Mouse (Mus musculus) thymus, postnatal 14 days (tissue): ENCODE data around the gene Capn1.
A peak's percentile ranks its signal among the peaks of the same experiment; 100 is the strongest.
"Not testable (repeated sequence)": the region's sequence is repeated elsewhere in the genome, so short reads cannot be mapped to it uniquely, and the experiment has no call there.

Source experiments
- DNase-seq: peaks from one replicate; pipeline ENCODE4 v3.0.0; 2021

The Capn1 gene

DNA sequence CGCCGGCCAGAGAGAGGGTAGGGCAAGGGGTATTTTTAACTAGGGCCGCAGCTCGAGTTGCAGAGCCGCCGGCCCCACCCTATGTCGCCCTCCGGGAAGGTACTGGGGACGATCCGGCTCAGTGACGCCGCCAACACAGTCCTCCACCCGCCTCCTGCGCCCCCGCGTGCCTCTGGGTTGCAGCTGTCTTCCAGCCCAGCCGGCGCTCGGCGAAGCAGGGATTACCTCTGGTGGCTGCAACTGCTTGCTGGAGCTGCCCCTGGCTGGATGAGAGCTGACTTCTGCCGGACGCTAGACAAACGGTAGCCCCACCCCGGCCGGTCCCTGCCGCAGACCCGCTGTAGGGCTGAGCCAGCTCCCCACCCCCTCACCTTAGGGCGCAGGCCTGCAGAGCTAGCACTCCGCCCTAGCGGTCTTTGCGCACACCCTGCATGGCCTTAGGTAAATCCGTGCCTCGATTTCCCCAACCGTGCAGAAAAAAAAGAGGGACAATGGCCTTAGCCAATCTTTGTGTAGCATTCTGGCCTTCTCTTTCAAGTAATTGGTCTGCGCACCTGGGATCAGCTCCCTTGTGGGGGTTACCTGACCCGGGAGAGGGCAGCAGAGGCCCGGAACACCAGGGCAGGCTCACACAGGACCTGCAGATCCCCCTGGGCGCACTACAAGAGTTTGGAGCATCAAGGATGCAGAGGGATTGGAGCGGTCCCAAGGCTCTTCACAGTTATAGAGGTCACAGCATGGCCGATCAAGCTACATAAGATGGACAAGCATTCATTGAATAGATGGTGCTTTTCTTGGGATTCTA, at the start of gene Capn1:
Gene Capn1 (minus strand): TSS at position 387 of the 805 bp plus-strand sequence.
- DNase-seq = peak; percentile 90

DNA sequence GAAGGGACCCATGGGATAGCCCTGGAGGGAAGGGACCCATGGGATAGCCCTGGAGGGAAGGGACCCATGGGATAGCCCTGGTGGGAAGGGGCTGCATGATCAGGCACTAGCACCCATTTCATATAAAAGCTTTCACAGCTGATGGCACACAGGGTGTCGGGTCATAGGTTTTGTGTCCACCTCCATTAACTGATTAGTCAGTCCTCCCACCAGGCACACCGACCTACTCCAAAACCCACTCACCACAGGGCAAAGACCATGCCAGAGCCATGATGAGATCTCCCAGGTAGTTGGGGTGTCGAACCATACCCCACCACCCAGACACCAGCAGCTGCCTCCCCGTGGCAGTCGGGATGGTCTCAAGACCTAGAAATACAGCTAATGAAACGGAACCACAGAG, 47.4 kb upstream of the Capn1 start:
- no peak for DNase-seq

DNA sequence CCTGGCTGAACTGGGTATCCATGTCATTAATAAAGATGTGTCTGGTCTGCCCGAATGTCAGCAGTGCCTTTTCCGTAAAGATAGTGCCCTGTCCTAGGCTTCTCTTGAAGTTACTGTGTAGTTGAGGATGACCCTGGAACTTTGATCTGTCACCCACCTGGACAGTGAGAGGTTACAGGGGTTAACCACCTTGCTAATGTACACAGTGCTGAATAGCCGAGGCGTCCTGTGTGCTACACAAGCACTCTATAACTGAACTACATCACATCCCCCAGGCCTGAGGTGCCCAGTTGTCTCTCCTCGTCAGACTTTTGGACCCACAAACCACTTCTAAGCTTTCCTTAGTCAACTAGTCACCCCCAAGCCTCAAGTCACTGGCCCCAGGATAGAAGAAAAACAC, 46.7 kb upstream of the Capn1 start:
- DNase-seq = no peak

DNA sequence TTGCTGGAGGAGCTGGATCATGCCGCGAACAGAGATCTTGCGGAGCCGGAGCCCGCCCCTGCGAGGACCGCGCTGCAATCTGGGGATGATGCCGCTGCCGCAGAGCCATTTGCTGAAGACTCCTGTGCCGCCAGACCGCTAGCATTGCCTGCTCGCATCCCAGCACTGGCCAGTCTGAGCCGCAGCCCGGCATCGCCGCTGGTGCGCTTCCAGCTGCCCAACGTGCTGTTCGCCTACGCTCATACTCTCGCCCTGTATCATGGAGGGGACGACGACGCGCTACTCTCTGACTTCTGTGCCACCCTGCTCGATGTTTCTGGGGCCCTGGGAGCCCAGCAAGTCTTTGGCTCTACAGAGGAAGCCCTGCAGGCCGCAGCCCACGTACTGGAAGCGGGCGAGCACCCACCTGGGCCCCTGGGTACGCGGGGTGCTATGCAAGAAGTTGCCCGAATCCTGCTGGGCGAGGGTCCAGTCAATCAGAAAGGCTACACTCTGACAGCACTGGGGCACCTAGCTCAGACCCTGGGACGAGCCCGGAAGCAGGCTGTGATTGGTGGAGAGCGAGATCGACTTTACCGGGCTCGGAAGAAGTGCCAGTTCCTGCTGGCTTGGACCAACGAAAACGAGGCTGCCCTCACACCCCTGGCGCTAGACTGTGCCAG, 46.1 kb upstream of the Capn1 start:
- DNase-seq = peak; percentile 77

DNA sequence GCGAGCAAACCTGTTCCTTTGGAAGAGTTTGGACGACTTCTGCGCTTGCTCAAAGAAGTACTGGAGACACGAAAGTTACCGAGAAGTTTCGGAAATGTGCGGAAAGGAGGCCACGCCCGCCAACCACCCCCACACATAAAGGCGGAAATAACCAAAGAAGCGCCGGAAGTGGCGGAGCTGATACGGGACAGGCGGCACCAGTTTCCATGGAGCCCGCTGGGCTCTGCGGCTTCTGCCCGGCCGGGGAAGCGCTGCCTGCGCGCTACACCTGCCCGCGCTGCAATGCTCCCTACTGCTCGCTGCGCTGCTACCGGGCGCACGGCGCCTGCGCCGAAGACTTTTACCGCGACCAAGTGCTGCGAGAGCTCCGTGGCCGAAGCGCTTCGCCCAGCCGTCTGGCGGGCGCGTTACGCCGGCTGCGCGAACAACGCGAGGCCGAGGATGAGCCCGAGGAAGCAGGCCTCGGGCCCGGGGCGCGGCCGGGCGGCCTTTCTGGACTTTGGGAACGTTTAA, 45.4 kb upstream of the Capn1 start, which contains the start of gene Znhit2:
Gene Znhit2 (plus strand): TSS at position 172 of the 513 bp plus-strand sequence.
- DNase-seq = peak; percentile 95

DNA sequence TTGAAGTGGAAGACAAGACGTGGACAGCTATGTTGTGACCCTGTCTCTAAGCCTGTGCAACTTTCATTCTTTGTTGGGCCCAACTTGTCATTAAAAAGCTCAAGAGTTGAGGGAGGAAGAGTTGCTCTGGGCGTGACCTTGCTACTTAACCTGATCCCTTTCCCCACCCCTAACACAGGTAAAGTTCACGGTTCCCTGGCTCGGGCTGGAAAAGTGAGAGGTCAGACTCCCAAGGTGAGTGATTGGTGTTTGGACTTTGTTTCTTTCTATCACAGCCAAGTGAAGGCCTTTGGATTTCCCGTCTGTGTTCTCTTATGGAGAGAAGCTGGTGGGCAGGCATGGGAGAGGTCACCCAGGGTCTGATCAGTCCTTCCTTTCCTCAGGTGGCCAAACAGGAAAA, 43.3 kb upstream of the Capn1 start:
- DNase-seq = no peak

DNA sequence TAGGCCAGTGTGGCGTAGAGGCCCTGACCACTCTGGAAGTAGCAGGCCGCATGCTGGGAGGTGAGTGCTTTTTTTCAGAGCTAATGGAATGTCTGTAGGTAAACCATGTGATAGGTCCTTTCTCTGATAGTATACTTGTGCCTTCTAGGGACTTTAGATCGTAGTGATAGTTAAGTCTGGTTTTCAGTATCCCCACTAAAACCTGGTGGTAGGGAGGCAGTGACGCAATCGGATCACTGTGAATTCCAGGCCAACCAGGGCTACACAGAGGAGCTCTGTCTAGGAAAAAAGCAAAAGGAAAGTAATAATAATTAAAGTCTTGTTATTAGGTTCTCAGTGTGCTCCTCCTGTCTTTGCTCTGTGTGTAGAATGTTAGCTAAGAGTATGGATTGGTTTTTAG, 42.8 kb upstream of the Capn1 start:
- no peak for DNase-seq

DNA sequence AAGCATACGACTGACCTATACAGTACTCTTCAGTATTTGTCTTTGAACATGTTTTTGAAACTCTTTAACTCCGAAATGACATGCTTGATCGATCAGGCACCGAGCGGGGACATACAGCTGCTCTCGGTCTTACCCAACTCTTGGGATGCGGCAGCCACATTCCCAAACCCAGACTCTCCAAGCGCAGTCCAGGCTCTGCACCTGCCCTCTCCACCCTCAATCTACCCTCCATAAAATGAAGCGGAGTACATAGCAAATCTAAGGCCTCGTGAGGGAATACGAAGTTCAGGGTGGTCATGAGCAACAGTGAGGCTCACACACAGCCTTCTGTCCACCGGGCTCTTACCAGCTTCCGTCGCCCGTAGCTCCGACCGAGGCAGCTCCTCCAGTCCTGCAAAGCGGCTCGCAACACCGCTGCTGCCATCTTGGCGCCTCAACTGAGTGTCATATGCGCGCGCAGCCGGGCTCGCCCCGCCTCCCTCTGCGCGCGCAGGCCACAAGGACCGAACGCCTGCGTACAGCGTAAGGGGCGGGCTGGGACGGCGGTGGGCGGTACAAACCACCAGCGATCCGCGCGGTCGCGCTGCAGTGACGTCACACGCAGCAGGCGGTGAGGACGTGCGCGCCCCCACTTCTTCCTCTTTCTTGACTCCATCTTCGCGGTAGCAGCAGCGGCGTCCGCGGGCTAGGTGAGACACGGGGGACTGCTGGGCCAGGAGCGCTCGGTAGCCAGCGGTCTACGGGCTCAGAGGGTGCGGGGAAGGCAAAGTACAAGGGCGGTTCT, 41.8 kb upstream of the Capn1 start, which contains the start of the genes Mrpl49 and Fau:
Gene Mrpl49 (minus strand): TSS at position 473 of the 784 bp plus-strand sequence.
Gene Fau (plus strand): TSS at position 532 of the 784 bp plus-strand sequence.
- DNase-seq = peak; percentile 99

DNA sequence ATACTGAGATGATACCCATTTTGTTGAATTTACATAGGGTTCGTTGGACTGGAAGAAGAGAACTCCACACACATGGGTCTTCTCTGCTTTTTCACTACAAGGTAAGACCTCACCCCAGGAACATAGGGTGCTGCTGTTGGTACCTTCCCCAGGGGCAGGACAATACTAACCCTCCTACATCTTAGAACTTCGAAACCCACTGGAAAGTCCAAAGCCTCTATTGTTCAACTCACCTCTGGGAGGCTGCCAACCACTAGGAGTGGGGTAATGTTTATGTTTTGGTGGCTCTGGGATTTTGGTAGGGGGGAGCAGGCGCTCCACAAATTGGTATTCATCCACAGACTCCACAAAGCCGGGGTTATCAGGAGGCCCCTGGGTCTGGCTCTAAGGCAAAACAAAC, 41.0 kb upstream of the Capn1 start:
- no peak for DNase-seq

DNA sequence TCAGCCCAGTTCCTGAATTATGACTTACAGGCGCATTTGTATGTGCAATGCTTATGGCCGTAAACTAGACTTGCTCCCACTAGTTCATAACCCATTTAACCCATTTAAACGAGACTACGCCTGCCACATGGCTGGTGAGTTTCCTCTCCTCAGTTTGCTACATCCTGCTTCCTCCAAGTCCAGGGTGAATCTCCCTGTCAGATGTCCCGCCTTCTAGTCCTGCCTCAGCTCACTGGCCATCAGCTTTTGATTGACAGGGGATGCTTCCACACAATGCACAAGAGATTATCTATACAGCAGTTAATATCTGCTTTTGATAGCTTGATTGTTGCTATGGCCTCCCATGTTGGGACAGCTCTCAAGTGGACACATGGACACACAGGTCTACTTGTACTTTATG, 38.6 kb upstream of the Capn1 start:
- DNase-seq = no peak

DNA sequence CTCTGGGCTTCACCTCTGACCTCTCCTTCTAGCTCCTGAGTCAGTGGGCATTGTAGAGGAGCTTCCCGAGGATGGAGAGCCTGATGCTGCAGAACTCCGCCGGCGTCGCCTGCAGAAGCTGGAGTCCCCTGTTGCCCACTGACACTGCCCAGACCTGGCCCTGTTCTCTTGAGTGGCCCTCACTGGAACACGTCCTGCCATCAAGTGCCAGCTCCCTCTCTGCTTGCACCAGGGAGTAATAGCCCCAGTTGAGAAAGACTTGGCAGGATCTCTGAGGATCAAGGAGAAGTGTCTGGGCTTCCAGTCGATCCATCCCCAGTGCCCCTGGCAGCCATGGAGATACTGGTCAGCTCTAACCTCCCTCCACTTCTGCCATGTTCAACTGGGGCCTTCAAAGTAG, 36.8 kb upstream of the Capn1 start:
- no peak for DNase-seq

DNA sequence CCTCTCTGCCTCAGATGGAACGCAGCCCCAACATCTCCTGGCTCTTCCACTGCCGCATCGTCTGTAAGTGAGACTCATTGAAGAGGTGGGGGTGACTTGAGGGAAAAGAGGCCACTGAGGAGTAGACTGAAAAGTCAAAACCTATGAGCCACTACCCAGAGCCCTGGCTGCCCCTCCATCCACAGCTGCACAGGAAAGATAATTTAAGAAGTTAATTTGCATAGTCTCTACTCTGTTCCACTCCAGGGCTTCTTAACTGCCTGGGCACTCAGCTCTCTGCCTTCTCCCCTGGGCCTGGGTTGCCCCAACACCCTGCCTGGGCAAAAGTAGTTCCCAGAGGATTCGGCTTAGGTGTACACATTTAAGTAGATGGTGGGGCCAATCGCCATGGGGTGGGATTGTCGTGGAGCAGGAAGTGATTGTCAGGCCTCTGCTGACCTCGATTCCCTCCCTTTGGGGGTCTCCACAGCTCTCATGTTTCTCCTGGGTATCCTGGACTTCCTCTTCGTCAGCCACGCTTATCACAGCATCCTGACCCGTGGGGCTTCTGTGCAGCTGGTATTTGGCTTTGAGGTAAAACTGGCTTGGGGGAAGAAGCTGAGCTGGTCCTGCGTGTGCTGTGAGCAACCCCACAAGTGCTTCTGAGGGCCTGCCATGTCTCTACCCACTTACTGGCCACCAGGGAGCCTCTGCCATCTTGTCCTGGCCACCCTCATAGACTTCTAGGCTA, 33.1 kb upstream of the Capn1 start:
- DNase-seq = no peak

DNA sequence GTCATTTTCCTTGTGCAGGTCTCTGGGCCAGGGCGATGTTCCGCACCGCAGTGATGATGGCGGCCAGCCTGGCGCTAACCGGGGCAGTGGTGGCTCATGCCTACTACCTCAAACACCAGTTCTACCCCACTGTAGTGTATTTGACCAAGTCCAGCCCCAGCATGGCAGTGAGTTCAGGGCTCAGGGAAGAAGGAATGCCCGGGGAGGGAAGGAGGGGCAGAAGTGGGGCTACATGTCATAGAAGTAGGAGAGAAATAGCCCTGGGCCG, 32.1 kb upstream of the Capn1 start:
- DNase-seq = no peak

DNA sequence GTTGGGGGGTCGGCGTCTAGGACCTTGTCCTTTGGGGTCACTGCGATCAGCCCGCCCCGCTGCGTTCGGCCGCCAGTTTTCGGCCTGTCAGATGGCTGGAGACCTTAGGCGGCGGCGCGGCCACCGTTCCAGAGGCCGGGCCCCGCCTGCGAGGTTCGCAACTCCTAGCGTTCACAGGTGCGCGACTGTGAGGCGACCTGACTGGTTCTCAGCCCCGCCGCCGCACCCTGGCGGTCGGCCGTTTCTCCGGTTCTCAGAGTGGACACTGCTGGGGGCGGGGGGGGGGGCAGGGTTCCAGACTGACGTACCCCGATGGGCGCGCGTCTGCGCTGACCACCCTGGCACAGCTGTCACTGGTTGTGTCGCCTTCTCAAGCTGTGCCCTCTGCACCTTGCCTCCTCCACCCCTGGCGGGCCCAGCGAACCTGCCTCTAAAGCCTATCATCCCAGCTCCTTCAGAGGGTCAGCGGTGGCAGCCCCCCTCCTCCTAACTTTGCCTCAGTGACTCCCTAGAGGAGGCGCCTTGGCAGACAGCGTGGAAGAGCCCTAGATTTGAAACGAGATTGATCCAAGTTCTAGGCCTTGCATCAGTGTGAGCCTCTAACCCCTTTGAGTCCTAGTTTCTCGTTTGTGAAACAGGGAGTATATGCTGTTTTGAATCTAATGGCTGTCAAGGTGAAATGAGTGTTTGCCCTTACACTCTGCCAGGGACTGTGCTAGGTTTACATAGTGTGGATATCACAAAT, 31.6 kb upstream of the Capn1 start:
- DNase-seq = no peak

DNA sequence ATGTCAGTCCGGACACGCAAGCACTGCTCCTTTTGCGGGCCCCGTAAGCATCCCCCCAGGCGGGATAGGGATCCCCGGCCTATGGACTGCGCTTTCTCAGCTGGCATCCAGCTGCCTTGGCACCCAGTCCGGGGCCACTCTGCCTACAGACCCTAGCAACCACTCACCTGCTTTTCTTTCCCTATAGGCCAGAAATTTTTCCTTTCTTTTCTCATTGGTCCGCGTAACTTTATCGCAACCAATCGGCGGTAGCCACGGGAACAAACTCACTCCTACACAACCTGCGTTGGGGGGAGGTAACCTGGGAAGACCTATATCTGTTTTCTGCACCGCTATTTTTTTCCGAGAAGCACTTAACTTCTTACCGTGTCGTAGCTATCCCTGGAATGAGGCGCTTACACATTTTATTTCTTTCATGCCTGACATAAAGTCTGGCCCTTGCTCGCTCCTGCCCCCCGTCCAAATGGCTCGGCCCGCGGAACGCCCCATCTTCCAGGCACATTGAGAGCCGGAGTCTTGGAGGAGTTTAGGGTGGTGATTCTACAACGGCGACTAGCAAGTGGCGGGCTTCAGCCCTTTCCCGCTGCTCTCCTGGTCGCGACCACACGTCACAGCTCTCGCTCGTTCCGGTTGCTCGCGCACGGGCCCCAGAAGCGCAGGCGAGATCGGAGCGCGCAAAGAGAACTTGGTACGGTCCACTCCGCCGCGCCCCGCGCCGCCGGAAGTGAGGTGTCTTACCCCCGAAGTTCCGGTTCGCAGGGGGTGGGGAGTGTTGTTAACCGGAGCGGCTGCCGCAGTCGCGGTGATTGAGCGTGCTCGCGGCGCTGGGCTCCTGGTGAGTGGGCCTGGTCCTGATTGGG, 30.8 kb upstream of the Capn1 start, which contains the start of gene Syvn1:
Gene Syvn1 (plus strand): TSS at position 283 of the 860 bp plus-strand sequence.
- peak; percentile 92 for DNase-seq

DNA sequence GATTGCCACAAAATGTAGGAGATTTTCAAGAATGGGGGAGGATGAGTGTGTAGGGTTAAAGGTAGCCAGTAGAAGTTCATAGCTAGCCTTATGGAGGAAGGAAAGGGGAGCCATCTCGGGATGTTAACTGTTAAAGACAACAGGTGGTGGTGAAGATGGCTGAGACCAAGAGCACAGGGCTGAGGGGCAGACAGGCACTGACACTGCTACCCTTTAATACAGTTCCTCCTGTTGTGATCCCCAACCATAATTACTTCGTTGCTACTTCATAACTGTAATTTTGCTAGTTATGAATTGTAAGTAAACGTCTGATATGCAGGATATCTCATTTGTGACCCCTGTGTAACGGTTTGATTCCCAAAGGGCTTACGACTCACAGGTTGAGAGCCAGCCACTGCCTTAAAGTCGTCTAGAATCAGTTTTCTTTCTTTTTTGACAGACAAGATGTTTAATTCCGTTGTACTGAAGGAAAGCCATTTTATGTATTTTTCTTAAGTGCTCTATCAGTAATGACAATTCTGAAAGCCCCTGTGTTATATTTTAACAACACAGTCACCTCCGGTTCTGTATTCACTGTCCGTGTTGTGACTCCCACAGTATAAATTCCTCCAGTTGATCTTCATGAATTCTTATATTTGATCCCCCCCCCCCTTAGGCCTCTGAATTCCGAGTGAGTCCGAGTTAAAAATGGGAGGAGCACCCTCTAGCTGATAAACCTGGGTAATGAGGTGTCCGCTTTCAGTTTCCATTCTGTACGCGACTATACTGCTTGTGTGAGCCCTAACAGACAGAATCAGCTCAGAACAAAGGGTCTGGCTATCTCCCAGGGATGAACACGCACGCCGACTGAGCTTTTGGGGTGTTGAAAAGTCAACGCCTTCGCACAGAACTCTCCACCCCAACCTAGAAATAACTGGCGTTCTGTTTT, 29.9 kb upstream of the Capn1 start:
- DNase-seq = no peak

DNA sequence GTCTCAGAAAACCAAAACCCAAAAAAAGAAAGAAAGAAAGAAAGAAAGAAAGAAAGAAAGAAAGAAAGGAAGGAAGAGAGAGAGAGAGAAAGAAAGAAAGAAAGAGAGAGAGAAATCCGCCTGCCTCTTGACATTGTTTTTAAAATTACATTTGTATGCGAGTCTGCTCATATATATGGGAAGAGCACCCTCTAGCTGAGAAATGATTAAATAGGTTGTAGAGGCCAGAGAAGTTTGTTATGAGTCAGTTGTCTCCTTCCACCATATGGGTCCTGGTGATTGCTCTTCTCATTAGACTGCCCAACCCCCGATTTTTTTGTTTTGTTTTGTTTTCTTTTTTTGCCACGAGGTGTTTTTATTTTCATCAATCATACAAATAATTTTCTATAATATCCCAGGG, 28.4 kb upstream of the Capn1 start:
- not testable (repeated sequence) for DNase-seq

DNA sequence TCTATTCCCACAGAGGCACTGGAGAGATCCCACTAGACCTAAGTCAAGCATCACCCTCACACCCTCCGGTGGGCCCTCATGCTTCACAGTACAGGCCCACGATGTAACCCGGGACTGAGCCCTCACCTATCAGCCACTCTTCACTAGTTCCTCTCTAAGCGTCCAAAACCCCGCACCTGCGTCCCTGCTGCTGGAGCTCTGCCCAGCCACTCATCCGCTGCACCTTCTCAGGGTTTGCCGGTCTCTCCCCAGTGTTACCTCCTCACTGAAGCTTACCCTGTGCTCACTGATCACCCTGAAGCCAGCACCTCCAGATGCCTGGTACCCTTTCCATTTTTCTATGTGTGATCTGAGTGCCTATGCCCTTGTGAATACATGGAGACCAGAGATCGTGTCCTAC, 26.6 kb upstream of the Capn1 start:
- DNase-seq = no peak

DNA sequence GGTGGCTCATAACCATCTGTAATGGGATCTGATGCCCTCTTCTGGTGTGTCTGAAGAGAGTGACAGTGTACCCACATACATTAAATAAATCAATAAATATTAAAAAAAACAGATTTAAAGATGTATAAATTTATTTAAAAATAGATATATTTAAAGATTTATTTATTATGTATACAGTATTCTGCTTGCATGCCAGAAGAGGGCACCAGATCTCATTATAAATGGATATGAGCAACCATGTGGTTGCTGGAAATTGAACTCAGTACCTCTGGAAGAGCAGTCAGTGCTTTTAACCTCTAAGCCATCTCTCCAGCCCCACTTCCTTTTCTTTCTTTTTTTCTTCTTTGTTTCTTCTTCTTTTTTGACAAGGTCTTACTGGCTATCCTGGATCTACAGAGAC, 24.3 kb upstream of the Capn1 start:
- DNase-seq = no peak

DNA sequence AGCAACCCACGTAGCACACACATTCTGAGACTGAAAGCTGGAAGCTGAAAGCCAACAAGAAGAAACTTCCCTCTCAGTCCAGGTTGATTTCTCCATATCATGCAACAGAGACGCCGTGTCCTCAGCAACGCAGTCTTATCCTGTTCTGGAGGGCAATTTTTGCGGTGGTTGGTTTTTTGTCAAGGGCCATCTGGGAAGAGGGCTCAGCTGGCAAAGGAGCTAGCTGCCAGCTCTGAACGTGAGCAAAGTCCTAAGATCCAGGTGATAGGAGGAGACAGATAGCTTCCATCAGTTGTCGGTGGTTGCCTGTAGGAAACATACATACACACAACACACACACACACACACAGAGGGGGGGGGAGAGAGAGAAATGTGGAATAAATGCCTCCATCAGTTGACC, 22.6 kb upstream of the Capn1 start:
- DNase-seq = no peak
